Mouse (Mus musculus): ENCODE results near the gene Uqcrc1. TPM values are rescaled to one million over a fixed set of nuclear protein-coding genes. Genes with fewer than 3 reads are reported as not detected.

Uqcrc1 gene
- polyA plus RNA-seq, 1 experiment from 2014 or later, result 405 TPM

DNA sequence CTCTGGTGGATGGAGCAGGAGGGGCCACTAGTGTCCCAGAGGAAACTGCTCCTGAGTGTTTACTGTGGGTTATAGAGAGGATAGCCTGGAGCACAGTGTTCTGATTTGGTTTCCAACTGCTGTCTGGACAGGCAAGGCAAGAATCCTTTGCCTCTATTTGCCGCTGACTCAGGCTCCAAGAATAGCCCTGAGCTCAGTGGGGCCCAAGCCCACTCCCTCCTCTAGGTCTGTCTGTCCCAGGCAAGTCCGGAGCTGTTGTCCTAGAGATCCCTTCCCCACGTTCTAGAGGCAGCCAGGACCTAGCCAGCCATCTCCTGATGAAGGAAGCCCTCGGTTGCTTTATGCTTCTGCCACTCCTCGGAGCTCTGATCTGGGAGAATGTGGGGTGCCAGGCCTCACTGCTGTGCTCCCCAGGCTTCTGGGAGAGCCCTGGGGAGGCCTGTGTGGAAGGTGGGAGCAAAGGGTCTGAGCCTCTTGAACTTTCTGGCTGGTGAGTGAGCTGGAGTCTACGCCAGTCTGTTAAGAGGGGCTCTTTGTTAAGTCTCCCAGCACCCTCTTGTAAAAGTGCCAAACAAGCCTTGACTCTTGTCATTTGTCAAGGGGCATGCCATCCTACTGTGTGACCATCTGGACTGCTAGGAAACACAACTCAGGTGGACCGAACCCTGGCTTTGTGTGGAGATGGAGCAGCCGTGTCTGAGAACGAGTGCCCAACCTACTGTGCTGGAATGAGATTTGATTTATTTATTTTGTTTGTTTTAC, 13.7 kb downstream of the Uqcrc1 start:
- peaks cover 33% of the 10 kb centered on the region for H3K27me3 ChIP-seq (replicated peaks)
- no peaks in the 10 kb centered on the region for H3K9me3 ChIP-seq (replicated peaks)
- no peak overlapping the region for H3K9ac ChIP-seq
- peaks cover 58% of the 10 kb centered on the region for H3K36me3 ChIP-seq
- peaks cover 4% of the 10 kb centered on the region; the same call in 1 of the 2 replicates for H3K4me1 ChIP-seq
- H3K4me3 ChIP-seq, result no peak overlapping the region
- H3K4me2 ChIP-seq, result no peak overlapping the region
- no peak for ATAC-seq
- WGBS (ENCODE audit: insufficient replicate concordance), result 88% methylated on average over 9 of the region's 9 CpGs
- H3K27ac ChIP-seq, result no peak overlapping the region

DNA sequence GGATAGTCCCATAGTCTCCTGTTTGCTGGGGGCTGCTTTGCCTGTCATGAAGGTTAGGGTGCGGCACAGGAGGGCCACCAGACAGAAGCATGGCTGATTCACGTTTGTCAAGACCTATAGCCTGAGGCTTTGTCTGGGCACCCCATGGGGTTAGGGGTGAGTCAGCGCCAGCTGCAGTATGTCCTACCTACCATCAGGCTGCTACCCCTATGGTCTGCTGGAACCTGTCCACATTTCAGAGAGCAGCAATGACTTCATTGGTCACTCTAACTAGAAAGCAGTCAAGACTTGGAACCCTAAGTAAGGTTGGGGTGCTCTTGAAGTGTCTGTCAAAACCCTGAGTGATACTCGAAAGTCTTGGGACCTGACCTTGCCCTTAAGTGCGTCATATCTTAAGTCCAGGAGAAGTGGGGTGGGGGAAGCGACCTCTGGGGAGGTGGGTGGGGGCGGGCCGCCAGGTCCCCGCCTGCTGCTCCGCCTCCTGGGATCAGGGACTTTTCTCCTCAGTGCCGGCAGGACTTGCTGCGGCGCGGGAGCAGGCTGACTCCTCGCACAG, 16.7 kb downstream of the Uqcrc1 start, which contains the start of gene Col7a1:
Gene Col7a1 (plus strand): TSS at position 506 of the 556 bp plus-strand sequence.
- Histone ChIP-seq H3K9me3 (replicated peaks) (no peaks in the 10 kb centered on the region), H3K36me3 (peaks cover 28% of the 10 kb centered on the region), H3K4me3 (no peak within 1 kb of the TSS), H3K9ac (no peak within 1 kb of the TSS), H3K27ac (no peak within 1 kb of the TSS), H3K4me1 (no peaks in the 10 kb centered on the region), H3K27me3 (replicated peaks) (peaks cover 45% of the 10 kb centered on the region), H3K4me2 (peak within 1 kb of the TSS; percentile 25; the same call in 1 of the 2 replicates)
- WGBS (ENCODE audit: insufficient replicate concordance), result 13% methylated on average over 15 of the region's 15 CpGs
- no peak for ATAC-seq

DNA sequence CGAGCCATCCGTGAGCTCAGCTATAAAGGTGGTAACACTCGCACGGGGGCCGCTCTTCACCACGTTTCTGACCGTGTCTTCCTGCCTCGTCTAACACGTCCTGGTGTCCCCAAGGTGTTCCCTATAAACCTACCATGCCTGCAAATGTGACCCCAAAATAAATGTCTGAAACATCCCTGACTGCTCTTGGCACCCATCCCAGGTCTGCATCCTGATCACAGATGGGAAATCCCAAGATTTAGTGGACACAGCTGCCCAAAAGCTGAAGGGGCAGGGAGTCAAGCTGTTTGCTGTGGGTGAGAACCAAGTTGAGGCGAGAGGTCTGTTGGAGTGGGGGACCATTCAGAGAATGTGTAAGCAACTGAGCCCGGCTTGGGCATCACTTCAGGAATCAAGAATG, 18.8 kb downstream of the Uqcrc1 start:
- H3K9ac ChIP-seq, result no peak overlapping the region
- H3K27ac ChIP-seq, result no peak overlapping the region
- 76% methylated on average over 11 of the region's 11 CpGs for WGBS (ENCODE audit: insufficient replicate concordance)
- H3K4me1 ChIP-seq, result no peaks in the 10 kb centered on the region
- no peaks in the 10 kb centered on the region for H3K9me3 ChIP-seq (replicated peaks)
- H3K27me3 ChIP-seq (replicated peaks), result peaks cover 49% of the 10 kb centered on the region
- no peak for ATAC-seq
- H3K4me2 ChIP-seq, result no peak overlapping the region
- H3K4me3 ChIP-seq, result no peak overlapping the region
- H3K36me3 ChIP-seq, result peaks cover 7% of the 10 kb centered on the region

DNA sequence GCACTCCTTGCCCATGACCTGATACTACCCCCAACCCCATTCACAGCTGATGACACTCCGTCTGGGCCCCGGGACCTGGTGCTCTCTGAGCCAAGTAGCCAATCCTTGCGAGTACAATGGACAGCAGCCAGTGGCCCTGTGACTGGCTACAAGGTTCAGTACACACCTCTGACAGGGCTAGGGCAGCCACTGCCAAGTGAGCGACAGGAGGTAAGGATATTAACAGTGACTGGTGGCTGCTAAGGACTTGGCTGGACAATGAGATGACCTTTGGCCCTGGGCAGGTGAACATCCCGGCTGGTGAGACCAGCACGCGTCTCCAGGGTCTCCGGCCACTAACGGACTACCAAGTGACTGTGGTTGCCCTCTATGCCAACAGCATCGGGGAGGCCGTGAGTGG, 19.4 kb downstream of the Uqcrc1 start:
- Histone ChIP-seq H3K36me3 (peaks cover 1% of the 10 kb centered on the region; the same call in 1 of the 2 replicates), H3K27ac (no peak overlapping the region), H3K4me2 (no peak overlapping the region), H3K27me3 (replicated peaks) (peaks cover 49% of the 10 kb centered on the region), H3K9me3 (replicated peaks) (no peaks in the 10 kb centered on the region), H3K9ac (no peak overlapping the region), H3K4me3 (no peak overlapping the region), H3K4me1 (no peaks in the 10 kb centered on the region)
- WGBS (ENCODE audit: insufficient replicate concordance), result 85% methylated on average over 11 of the region's 11 CpGs
- ATAC-seq, result no peak

DNA sequence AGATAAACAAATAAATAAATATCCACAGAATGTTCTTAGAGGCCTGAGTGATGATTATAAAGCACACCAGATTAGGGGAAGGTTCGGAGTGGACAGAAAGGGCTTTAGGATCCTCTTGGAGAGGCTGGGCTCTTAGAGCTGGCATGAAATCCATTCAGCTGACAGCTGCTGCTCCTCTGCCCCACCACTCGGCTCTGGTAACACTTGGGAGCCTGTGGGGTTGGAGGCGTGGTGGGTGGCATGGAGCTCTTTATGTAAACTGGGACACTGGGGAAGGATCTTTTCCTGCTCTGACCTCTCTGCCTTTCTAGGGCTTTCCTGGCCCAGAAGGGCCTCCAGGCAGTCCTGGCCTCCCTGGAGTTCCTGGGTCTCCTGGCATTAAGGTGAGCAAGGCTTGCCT, 27.1 kb downstream of the Uqcrc1 start:
- no peak for ATAC-seq
- no peak overlapping the region for H3K4me2 ChIP-seq
- H3K4me1 ChIP-seq, result peaks cover 7% of the 10 kb centered on the region
- H3K4me3 ChIP-seq, result no peak overlapping the region
- H3K27ac ChIP-seq, result no peak overlapping the region
- H3K36me3 ChIP-seq, result no peaks in the 10 kb centered on the region
- no peak overlapping the region for H3K9ac ChIP-seq
- WGBS (ENCODE audit: insufficient replicate concordance), result 72% methylated on average over 3 of the region's 3 CpGs
- H3K9me3 ChIP-seq (replicated peaks), result no peaks in the 10 kb centered on the region
- no peaks in the 10 kb centered on the region; the same call in 1 of the 2 replicates for H3K27me3 ChIP-seq (replicated peaks)

DNA sequence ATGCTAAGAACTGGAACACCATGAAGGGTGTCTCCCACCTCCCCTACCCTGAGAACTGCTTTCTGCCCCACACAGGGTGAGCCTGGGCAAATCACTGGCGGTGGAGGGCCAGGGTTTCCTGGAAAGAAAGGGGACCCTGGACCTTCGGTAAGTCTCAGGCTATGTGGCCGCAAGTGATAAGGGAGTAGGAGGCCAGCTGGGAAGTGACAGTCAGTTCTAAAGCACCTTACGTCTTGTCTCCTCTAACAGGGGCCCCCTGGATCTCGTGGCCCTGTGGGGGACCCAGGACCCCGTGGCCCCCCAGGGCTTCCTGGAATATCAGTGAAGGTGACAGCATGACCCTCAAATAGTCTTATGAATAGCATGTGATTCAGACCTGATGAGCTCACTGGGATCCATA, 27.9 kb downstream of the Uqcrc1 start:
- H3K27ac ChIP-seq, result no peak overlapping the region
- no peak overlapping the region for H3K4me3 ChIP-seq
- peaks cover 7% of the 10 kb centered on the region for H3K4me1 ChIP-seq
- no peak for ATAC-seq
- H3K27me3 ChIP-seq (replicated peaks), result no peaks in the 10 kb centered on the region; the same call in 1 of the 2 replicates
- no peak overlapping the region for H3K4me2 ChIP-seq
- no peaks in the 10 kb centered on the region for H3K36me3 ChIP-seq
- no peaks in the 10 kb centered on the region for H3K9me3 ChIP-seq (replicated peaks)
- H3K9ac ChIP-seq, result no peak overlapping the region
- 33% methylated on average over 6 of the region's 6 CpGs for WGBS (ENCODE audit: insufficient replicate concordance)

DNA sequence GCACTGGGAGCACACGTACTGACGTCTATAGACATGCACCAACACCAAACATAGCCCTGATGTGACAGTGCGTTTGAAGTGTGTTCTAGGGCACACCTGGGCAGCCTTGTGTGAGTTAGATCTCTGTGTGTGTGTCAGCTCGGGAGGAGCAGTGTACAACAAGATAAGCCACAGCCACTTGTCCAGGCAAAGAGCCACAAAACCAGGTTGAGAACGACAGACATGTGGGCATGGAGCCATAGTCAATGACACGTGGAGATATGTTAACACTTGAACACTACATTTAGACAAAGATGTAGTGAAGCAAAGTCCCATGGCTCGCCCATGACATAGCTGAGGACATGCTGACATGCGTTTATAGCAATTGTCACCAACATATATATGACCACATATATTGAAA, 34.2 kb downstream of the Uqcrc1 start:
- no peak overlapping the region for H3K27ac ChIP-seq
- no peaks in the 10 kb centered on the region for H3K36me3 ChIP-seq
- WGBS (ENCODE audit: insufficient replicate concordance), result 56% methylated on average over 8 of the region's 8 CpGs
- no peaks in the 10 kb centered on the region for H3K9me3 ChIP-seq (replicated peaks)
- no peak overlapping the region for H3K4me2 ChIP-seq
- no peak overlapping the region for H3K4me3 ChIP-seq
- H3K9ac ChIP-seq, result no peak overlapping the region
- H3K4me1 ChIP-seq, result no peaks in the 10 kb centered on the region
- H3K27me3 ChIP-seq (replicated peaks), result no peaks in the 10 kb centered on the region; the same call in 1 of the 2 replicates
- ATAC-seq, result no peak

DNA sequence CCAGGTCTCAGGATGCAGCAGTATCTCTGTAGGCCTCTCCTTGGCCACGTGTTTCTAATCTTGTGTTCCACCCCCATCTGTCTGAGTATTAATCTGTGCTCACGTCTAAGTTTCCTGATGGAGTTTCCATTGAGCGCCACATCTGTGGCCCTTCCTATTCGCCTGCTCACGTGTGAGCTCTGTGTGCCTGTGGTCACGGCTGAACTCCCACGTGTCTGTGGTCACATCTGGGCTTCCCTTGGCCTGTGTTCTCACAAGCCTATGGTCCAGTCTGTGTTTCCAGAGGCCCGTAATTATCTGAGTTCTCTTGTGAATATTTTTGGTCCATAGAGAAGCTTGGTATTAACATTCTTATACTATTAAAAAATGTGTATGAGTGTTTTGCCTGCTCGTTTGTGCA, 40.0 kb downstream of the Uqcrc1 start:
- 56% methylated on average over 9 of the region's 9 CpGs for WGBS (ENCODE audit: insufficient replicate concordance)
- Histone ChIP-seq H3K4me3 (no peak overlapping the region), H3K4me2 (no peak overlapping the region), H3K4me1 (no peaks in the 10 kb centered on the region), H3K9me3 (replicated peaks) (no peaks in the 10 kb centered on the region), H3K9ac (no peak overlapping the region), H3K27me3 (replicated peaks) (0 out of 2 replicates have a peak, but pooled peaks cover 3% of the 10 kb centered on the region), H3K27ac (no peak overlapping the region), H3K36me3 (no peaks in the 10 kb centered on the region)
- no peak for ATAC-seq

DNA sequence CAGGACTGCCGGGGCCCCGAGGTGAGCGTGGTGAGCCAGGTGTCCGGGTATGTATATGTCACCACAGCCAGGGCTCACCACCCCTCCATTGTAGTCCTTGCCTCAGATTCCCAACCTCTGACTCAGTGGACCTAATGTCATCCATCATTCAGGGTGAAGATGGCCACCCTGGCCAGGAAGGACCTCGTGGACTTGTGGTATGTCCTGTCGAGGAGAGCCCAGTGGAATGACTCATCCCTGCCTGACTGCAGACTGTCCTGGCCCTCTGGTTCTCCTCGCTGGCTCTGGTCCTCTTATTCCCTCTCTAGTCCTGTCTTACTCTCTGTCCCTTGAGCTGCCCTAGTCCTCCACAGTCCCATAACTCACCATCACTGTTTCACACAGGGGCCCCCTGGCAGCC, 41.5 kb downstream of the Uqcrc1 start:
- H3K36me3 ChIP-seq, result no peaks in the 10 kb centered on the region
- 56% methylated on average over 7 of the region's 7 CpGs for WGBS (ENCODE audit: insufficient replicate concordance)
- peaks cover 9% of the 10 kb centered on the region for H3K27me3 ChIP-seq (replicated peaks)
- H3K4me2 ChIP-seq, result no peak overlapping the region
- no peak overlapping the region for H3K4me3 ChIP-seq
- ATAC-seq, result no peak
- no peak overlapping the region for H3K27ac ChIP-seq
- H3K4me1 ChIP-seq, result peaks cover 10% of the 10 kb centered on the region
- H3K9me3 ChIP-seq (replicated peaks), result no peaks in the 10 kb centered on the region
- H3K9ac ChIP-seq, result no peak overlapping the region

DNA sequence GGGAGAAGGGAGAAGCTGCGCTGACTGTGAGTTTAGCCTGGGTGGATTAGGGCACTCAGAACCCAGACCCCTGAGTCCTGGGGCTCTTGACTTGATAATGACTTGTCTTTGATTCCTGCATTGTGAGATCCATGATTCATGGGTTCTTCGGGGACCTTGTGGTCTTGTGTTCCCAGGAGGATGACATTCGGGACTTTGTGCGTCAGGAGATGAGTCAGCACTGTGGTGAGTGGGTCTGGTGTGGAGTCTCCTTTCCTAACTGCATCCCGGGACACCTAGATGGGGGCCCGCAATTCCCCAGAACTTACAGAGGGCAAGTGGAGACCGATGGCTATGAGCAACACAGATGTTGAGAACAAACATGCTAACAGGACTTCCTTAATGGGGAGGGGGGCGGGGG, 46.1 kb downstream of the Uqcrc1 start:
- ATAC-seq, result no peak
- H3K9me3 ChIP-seq (replicated peaks), result no peaks in the 10 kb centered on the region
- H3K27me3 ChIP-seq (replicated peaks), result peaks cover 25% of the 10 kb centered on the region
- H3K36me3 ChIP-seq, result no peaks in the 10 kb centered on the region
- peak overlapping the region; percentile 56; the same call in 1 of the 2 replicates for H3K4me2 ChIP-seq
- H3K27ac ChIP-seq, result peak overlapping the region; percentile 51
- 56% methylated on average over 8 of the region's 8 CpGs for WGBS (ENCODE audit: insufficient replicate concordance)
- H3K4me1 ChIP-seq, result peaks cover 29% of the 10 kb centered on the region
- H3K4me3 ChIP-seq, result no peak overlapping the region
- peak overlapping the region; percentile 35; the same call in 1 of the 2 replicates for H3K9ac ChIP-seq

DNA sequence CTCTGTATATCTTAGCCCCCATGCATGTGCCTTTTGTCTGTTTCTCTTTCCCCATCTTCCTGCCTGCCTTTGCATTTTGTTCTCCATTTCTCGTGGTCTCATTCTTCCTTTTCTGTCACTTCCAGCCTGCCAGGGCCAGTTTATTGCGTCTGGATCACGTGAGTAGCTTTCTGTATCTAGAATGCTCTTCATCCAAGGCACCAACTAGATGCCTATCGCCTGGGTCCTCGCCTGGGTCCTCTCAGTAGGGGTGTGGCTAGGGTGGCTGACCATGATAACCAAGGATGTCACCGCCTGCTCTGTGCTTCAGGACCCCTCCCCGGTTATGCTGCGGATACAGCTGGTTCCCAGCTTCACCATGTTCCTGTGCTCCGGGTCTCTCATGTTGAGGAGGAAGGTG, 46.8 kb downstream of the Uqcrc1 start:
- Histone ChIP-seq H3K9me3 (replicated peaks) (no peaks in the 10 kb centered on the region), H3K9ac (peak overlapping the region; percentile 35; the same call in 1 of the 2 replicates), H3K27ac (peak overlapping the region; percentile 51), H3K36me3 (no peaks in the 10 kb centered on the region), H3K4me2 (peak overlapping the region; percentile 56), H3K27me3 (replicated peaks) (peaks cover 25% of the 10 kb centered on the region), H3K4me3 (peak overlapping the region; percentile 15; the same call in 1 of the 2 replicates), H3K4me1 (peaks cover 36% of the 10 kb centered on the region)
- WGBS (ENCODE audit: insufficient replicate concordance), result 33% methylated on average over 9 of the region's 9 CpGs
- peak; percentile 83 for ATAC-seq

DNA sequence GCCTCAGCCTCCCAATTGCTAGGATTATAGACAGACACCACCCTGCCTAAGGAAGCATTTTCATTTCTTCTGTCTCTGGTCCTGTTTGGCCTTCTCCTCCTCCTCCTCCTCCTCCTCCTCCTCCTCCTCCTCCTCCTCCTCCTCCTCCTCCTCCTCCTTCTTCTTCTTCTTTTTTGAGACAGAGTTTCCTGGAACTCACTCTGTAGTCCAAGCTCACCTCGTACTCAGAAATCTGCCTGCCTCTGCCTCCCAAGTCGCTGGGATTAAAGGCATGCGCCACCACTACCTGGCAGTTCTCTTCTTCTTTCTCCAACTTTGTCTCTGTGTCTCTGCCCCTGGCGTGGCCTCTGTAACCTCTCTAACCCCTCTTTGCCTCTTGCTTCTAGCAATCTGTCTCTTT, 49.3 kb downstream of the Uqcrc1 start, which contains the start of gene Ucn2:
Gene Ucn2 (plus strand): TSS at position 301 of the 400 bp plus-strand sequence.
- H3K9ac ChIP-seq, result no peak within 1 kb of the TSS

More for the DNA sequence above, 49.3 kb downstream of the Uqcrc1 start, which contains the start of gene Ucn2:
- WGBS (ENCODE audit: insufficient replicate concordance), result 63% methylated on average over 4 of the region's 4 CpGs
- Histone ChIP-seq H3K4me2 (no peak within 1 kb of the TSS), H3K27ac (no peak within 1 kb of the TSS), H3K27me3 (replicated peaks) (peaks cover 22% of the 10 kb centered on the region), H3K36me3 (no peaks in the 10 kb centered on the region), H3K9me3 (replicated peaks) (no peaks in the 10 kb centered on the region), H3K4me3 (no peak within 1 kb of the TSS), H3K4me1 (peaks cover 61% of the 10 kb centered on the region)
- ATAC-seq, result no peak

Data from liver, embryonic 12.5 days (tissue).